In the genomic region with DNA sequence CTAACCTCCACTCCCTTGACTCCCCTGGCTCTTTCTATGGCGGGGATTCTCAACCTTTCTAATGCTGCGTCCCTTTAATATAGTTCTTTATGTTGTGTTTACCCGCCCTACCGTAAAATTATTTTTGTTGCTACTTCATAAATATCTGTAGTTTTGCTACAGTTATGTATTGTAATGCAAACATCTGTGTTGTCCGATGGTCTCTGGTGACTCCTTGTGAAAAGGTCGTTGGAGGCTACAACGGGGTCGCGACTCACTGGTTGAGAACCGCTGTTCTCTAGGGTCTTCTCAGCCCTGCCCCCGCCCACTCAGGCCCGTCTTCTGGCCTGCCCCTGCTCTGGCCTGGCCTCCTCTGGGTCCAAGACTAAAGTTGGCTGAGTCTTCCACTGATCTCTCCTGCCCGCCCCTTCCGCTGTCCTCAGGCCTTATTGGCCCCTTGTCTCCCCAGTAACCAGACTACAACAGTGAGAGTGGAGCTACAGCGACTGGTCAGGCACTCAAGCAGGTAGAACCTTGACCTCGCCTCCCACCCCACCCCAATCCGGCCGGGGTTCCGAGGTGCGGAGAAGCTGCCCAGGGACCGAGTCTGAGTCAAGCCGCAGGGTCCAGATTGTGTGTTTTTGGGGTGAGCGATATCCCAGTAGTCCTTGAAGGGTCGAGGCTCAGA, we compare ENCODE assay signal across 8 mouse cellular contexts. TPM values are rescaled to one million over a fixed set of nuclear protein-coding genes. Genes with fewer than 3 reads are reported as not detected.
A peak's percentile ranks its signal among the peaks of the same experiment; 100 is the strongest.
DNase-seq lines count a peak whose midpoint lies in the region; ATAC-seq and TF ChIP-seq lines count a peak whose summit lies in the region.

Gene Ccdc114, plus strand, starts transcription at position 311 of the 667 bp plus-strand sequence.

- no peaks in the 10 kb centered on the region for H3K9me3 ChIP-seq in intestine, embryonic 15.5 days
- H3K9me3 ChIP-seq in liver, embryonic 12.5 days (replicated peaks): no peaks in the 10 kb centered on the region
- H3K9me3 ChIP-seq in stomach, postnatal 0 days (ENCODE audit: control insufficient read depth, low read length): no peaks in the 10 kb centered on the region

- H3K4me3 ChIP-seq in cortical plate, adult 2 months (ENCODE audit: insufficient read depth, low read length): peak within 1 kb of the TSS; percentile 54
- peak within 1 kb of the TSS; percentile 38 for H3K4me3 ChIP-seq in intestine, embryonic 15.5 days (replicated peaks)
- H3K4me3 ChIP-seq in liver, embryonic 12.5 days: peak within 1 kb of the TSS; percentile 54
- peak within 1 kb of the TSS; percentile 51 for H3K4me3 ChIP-seq in stomach, postnatal 0 days (ENCODE audit: low read depth, low read length)

- no peak for TF ChIP-seq EP300 in stomach, postnatal 0 days (optimal IDR thresholded peaks at IDR 0.05)

- no peaks in the 10 kb centered on the region for H3K4me1 ChIP-seq in cortical plate, adult 2 months (ENCODE audit: control insufficient read depth, insufficient read depth, low read length)
- H3K4me1 ChIP-seq in intestine, embryonic 15.5 days (replicated peaks): peaks cover 43% of the 10 kb centered on the region
- H3K4me1 ChIP-seq in liver, embryonic 12.5 days: peaks cover 62% of the 10 kb centered on the region
- H3K4me1 ChIP-seq in stomach, postnatal 0 days (replicated peaks; ENCODE audit: control insufficient read depth, insufficient read depth): peaks cover 8% of the 10 kb centered on the region; the same call in 1 of the 2 replicates

- H3K27me3 ChIP-seq in intestine, embryonic 15.5 days (replicated peaks): no peaks in the 10 kb centered on the region
- peaks cover 7% of the 10 kb centered on the region; the same call in 1 of the 2 replicates for H3K27me3 ChIP-seq in liver, embryonic 12.5 days (replicated peaks)
- H3K27me3 ChIP-seq in stomach, postnatal 0 days (ENCODE audit: control insufficient read depth, insufficient read depth, low read length): no peaks in the 10 kb centered on the region

- peak; percentile 31 to 33 for DNase-seq in left cerebral cortex, postnatal 25 days (ENCODE audit: low spot score in 2 of 2)
- DNase-seq in left cerebral cortex, adult 11 months (ENCODE audit: low spot score): no peak
- peak; percentile 63 to 82 for DNase-seq in gastrocnemius, postnatal 4 days (ENCODE audit: low spot score in 2 of 2)
- DNase-seq in monocyte, adult 2 months (ENCODE audit: low read depth in 1 of 2, low spot score in 2 of 2): peak; percentile 32 to 51
- DNase-seq in stomach, postnatal 0 days (ENCODE audit: low spot score): peak; percentile 80

- no peak for TF ChIP-seq POLR2A in cortical plate, adult 2 months (IDR thresholded peaks at IDR 0.05; ENCODE audit: extremely low read depth, insufficient read depth, low read length)

- no peak for TF ChIP-seq CTCF in cortical plate, adult 2 months (IDR thresholded peaks at IDR 0.05; ENCODE audit: extremely low read depth, insufficient read depth, low read length)
- TF ChIP-seq CTCF in stomach, postnatal 0 days (IDR thresholded peaks at IDR 0.05; ENCODE audit: low read depth): no peak

- no peaks in the 10 kb centered on the region for H3K36me3 ChIP-seq in intestine, embryonic 15.5 days
- H3K36me3 ChIP-seq in liver, embryonic 12.5 days: peaks cover 4% of the 10 kb centered on the region
- no peaks in the 10 kb centered on the region for H3K36me3 ChIP-seq in stomach, postnatal 0 days (ENCODE audit: control insufficient read depth, insufficient read depth, low read length)

- H3K9ac ChIP-seq in intestine, embryonic 15.5 days: peak within 1 kb of the TSS; percentile 15
- peak within 1 kb of the TSS; percentile 66 for H3K9ac ChIP-seq in liver, embryonic 12.5 days
- peak within 1 kb of the TSS; percentile 59 for H3K9ac ChIP-seq in stomach, postnatal 0 days (ENCODE audit: low read length)

- peak within 1 kb of the TSS; percentile 33 for H3K27ac ChIP-seq in cortical plate, adult 2 months (ENCODE audit: insufficient read depth, low read length)
- peak within 1 kb of the TSS; percentile 91 for H3K27ac ChIP-seq in intestine, embryonic 15.5 days
- H3K27ac ChIP-seq in liver, embryonic 12.5 days: peak within 1 kb of the TSS; percentile 90
- H3K27ac ChIP-seq in stomach, postnatal 0 days (replicated peaks): peak within 1 kb of the TSS; percentile 95

- H3K4me2 ChIP-seq in intestine, embryonic 15.5 days (replicated peaks): peak within 1 kb of the TSS; percentile 59
- peak within 1 kb of the TSS; percentile 81 for H3K4me2 ChIP-seq in liver, embryonic 12.5 days
- peak within 1 kb of the TSS; percentile 56 for H3K4me2 ChIP-seq in stomach, postnatal 0 days (replicated peaks; ENCODE audit: low read depth)

- intact Hi-C loops in left cerebral cortex, postnatal 25 days (cut with DNase I): loop anchor here (5.0 kb wide), 1 partner anchor 52 kb away; the partner anchor contains the start of gene Kdelr1

- peak; percentile 75 for ATAC-seq in intestine, embryonic 15.5 days
- peak; percentile 69 for ATAC-seq in liver, embryonic 12.5 days
- peak; percentile 78 for ATAC-seq in stomach, postnatal 0 days (ENCODE audit: low FRiP score, low TSS enrichment)

- WGBS in intestine, embryonic 15.5 days: 6% methylated on average over 24 of the region's 24 CpGs
- 3% methylated on average over 24 of the region's 24 CpGs for WGBS in liver, embryonic 12.5 days (ENCODE audit: insufficient replicate concordance)
- 11% methylated on average over 24 of the region's 24 CpGs for WGBS in stomach, postnatal 0 days

RNA-seq across cellular contexts. Expression of gene Ccdc114, which starts in this region (rescaled TPM):
- total RNA-seq in left cerebral cortex, postnatal 25 days (2021): 1 to 10 TPM; 1.6 to 2.9 TPM
- polyA plus RNA-seq in cortical plate, adult 2 months (2012; rRNA removed): 3.0 and 3.9 TPM in 2 replicates
- total RNA-seq in gastrocnemius, postnatal 4 days (2021): 1 to 10 TPM; 2.4 to 2.5 TPM
- 4.3 and 4.5 TPM in 2 replicates for polyA plus RNA-seq in intestine, embryonic 15.5 days (2015; fragmentation: Nextera tagmentation; extraction: Ambion mirVana)
- polyA plus RNA-seq in liver, embryonic 12.5 days (2016; fragmentation: Nextera tagmentation; extraction: Ambion mirVana): 1.6 and 2.0 TPM in 2 replicates
- 1.7 and 2.3 TPM in 2 replicates for polyA plus RNA-seq in stomach, postnatal 0 days (2015; fragmentation: Nextera tagmentation; extraction: Ambion mirVana)

Comparison
In these comparisons a context has a peak if more than half of its experiments do, and no peak if none do; other contexts are left out.
1. H3K27ac ChIP-seq: peak in every context shown above with its lines; median percentile 95 in stomach, postnatal 0 days; 91 in intestine, embryonic 15.5 days; 90 in liver, embryonic 12.5 days; 33 in cortical plate, adult 2 months.
2. H3K9ac ChIP-seq: peak in every context shown above with its lines; median percentile 66 in liver, embryonic 12.5 days; 59 in stomach, postnatal 0 days; 15 in intestine, embryonic 15.5 days.